Mouse (Mus musculus) cerebellum, adult 11-12 months (tissue): ENCODE data around the gene Melk.

Experiments
- DNase-seq: peaks from one replicate; pipeline ENCODE4 v3.0.0; 2022

Melk gene

DNA sequence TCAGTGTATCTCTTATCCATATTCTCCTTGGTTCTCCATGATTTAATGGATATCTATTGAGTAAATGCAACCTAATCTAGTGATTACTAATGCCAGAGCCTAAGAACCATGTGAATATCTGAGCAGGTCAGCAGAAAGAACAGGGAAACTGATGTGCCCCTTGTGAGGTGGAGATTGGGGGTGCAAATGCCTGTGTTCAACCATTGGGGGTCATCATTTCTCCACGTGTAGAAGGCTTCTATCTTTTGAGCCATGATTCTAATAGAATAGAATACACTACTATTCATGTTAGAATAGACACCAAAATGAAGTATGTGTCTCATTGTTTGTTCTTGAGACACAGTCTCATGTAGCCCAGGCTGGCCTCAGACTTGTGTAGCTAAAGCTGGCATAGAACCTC lies 27.3 kb downstream of the Melk start:
- no peak for DNase-seq

GRCm38 (mm10) chr4:44335006-44335405 lies 34.3 kb downstream of the Melk start:
- DNase-seq, result no peak

- DNase-seq, result no peak
These were observed 61.0 kb downstream of the Melk start for GRCm38 (mm10) chr4:44361670-44362069.

DNA sequence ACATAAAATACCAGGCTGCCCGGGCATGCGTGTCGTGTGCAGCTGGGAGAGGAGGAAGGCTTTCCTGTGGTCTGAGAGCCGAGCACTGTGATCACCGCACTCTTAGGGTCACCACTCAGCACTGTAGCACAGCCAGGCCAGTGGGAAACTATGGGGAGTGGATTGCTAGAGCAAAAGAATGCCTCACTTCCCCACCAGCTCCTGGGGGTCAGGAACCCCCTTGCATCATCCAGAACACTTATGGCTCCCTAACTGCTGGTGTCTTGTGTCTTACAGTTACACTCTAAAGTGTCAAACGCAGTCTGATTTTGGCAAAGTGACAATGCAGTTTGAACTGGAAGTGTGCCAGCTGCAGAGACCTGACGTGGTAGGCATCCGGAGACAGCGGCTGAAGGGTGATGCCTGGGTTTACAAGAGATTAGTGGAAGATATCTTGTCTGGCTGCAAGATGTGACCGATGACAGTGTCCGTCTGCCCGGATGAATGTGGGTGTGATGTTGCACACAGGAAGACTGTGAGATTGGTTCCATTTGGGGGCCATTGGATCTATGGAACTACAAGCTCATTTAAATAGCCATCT lies 62.8 kb downstream of the Melk start:
- DNase-seq, result no peak

DNA sequence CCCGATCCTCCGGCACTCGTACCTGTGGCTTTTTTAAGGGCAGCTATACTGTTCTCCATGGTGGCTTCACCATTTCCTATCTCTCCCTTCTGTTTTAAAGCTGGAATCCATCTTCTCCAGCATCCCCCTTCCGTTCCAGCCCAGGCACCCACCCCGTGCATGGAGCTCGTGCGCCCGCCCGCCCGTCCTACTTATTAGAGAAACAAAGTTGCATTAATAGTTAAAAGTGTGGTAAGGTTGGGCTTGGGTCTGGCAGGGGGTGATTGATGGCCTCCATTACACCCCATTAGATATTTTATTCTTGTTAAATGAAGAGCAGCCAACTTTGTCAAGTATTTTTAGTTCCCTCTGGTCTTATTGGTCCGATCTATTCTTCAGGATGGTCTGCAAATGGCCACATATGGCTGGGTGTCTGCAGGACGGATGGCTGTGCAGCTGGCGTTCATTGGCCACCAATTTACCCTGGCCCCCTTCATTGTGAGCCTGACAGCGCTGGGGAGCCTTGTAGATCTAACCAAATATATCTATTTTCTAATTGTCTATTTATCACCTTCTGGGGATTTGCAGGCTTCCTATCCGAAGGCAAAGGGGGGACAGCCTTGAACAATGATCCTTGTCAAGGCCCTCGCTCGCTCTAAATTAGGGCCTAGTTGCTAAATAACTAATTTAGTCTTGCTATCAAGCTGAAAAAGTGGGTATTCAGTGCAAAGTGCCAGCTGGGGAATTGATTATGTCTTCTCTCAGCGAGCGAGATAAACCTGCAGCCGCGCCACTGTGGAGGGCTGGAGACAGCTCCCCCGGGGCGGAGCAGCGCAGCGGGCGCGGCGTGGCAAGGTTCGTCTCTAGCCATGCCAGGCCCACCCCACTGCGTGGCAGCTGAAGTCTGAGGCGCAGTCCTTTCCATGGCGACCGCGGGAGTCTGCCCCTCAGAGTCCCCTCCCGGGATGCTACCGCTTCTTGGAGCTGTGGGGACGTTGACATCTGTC lies 91.8 kb downstream of the Melk start:
- DNase-seq, result no peak

DNA sequence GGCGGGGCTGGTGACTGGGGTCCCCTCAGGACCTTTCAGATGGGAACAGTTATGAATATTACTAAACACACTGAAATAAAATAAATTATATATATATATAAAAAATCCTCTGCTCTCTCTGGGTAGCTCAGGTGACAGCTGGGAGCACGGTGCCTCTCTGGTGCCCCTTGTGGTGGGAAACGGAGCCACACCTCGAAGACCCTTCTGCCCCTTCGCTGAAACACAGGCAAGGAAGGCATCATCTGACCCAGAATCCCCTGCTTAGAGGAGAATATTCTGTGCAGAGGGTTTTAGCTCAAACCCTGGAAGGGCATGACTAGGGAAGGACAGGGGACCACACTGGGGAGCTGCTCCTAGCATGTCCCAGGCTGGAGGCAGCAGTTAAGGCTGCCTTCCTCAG lies 101.9 kb downstream of the Melk start:
- DNase-seq, result no peak

DNA sequence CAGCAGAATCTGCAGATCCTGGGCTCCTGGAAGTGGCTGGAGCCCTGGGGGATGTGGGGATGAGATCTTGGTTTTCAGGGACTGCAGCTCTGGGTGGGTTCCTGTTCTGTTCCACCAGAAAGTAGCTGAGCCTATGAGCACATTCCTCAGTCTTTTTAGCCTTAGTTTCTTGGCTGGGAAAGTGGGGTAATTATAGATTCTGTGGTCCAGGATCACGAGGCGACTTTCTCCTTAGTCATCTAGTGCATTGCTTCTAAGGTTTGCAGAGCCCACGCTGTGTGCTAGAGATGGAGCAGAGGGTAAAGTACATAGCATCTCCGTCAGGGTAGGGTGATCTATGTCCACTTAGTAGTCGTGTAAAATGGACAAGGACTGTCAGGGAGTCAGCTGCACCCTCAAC lies 103.8 kb downstream of the Melk start:
- no peak for DNase-seq
